Comparison of ENCODE assay signal across 20 mouse cellular contexts in the genomic region with DNA sequence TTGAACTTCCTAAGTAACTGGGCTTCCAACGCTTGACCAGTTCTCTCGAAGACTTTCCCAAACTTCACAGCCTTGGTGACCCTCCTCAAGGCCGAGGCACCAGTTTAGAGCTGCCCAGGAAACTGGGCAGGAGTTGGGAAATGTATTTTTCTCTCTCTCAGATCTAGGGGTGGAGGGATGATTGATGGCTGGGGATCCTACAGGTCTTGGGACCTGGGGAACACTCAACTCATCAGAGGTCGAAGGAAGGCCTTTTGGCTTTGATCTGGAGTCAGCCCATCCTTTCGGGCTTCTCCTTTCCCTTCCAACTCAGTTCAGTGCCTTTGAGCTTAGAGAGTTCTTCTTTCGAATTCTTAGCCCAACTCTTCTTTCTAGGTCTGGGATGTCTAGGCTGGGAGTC. TPM values are rescaled to one million over a fixed set of nuclear protein-coding genes. Genes with fewer than 3 reads are reported as not detected.
A peak's percentile ranks its signal among the peaks of the same experiment; 100 is the strongest.
DNase-seq lines count a peak whose midpoint lies in the region; ATAC-seq and TF ChIP-seq lines count a peak whose summit lies in the region.
"Had no signal": no experiment of that assay in that cellular context is flagged by ENCODE, and none has a peak within 500 bp of the region (broad histone marks: within the 10 kb centered on the region; RNA-seq: fewer than 3 reads in every experiment).

No protein-coding gene starts in this region.

- H3K36me3 ChIP-seq in intestine, embryonic 14.5 days (ENCODE audit: control insufficient read depth, insufficient read depth, low read length) = no peaks in the 10 kb centered on the region
- no peaks in the 10 kb centered on the region for H3K36me3 ChIP-seq in intestine, embryonic 16.5 days (ENCODE audit: control insufficient read depth, insufficient read depth, low read length)
- H3K36me3 ChIP-seq in midbrain, embryonic 11.5 days (ENCODE audit: control insufficient read depth, insufficient read depth, low read length) = no peaks in the 10 kb centered on the region
- no peaks in the 10 kb centered on the region for H3K36me3 ChIP-seq in midbrain, postnatal 0 days (ENCODE audit: insufficient read depth, low read length)
- H3K36me3 ChIP-seq in neural tube, embryonic 12.5 days = no peaks in the 10 kb centered on the region
- H3K36me3 ChIP-seq: embryonic facial prominence, embryonic 15.5 days; forebrain, embryonic 10.5 days; midbrain, embryonic 15.5 days had no signal

- no peak overlapping the region for H3K9ac ChIP-seq in intestine, embryonic 14.5 days (ENCODE audit: low read length)
- no peak overlapping the region for H3K9ac ChIP-seq in intestine, embryonic 16.5 days (ENCODE audit: low read depth, low read length)
- H3K9ac ChIP-seq in midbrain, embryonic 11.5 days (ENCODE audit: low read length) = no peak overlapping the region
- no peak overlapping the region for H3K9ac ChIP-seq in midbrain, postnatal 0 days (replicated peaks; ENCODE audit: low read length, poor library complexity, severe bottlenecking)
- H3K9ac ChIP-seq in neural tube, embryonic 12.5 days = no peak overlapping the region
- H3K9ac ChIP-seq: embryonic facial prominence, embryonic 15.5 days; liver, postnatal 0 days; midbrain, embryonic 15.5 days had no signal

- H3K4me1 ChIP-seq in intestine, embryonic 14.5 days (replicated peaks; ENCODE audit: control insufficient read depth, insufficient read depth, low read length) = peaks cover 14% of the 10 kb centered on the region; the same call in 1 of the 2 replicates
- H3K4me1 ChIP-seq in intestine, embryonic 16.5 days (ENCODE audit: control insufficient read depth, insufficient read depth, low read length) = peaks cover 5% of the 10 kb centered on the region
- no peaks in the 10 kb centered on the region for H3K4me1 ChIP-seq in midbrain, embryonic 11.5 days (ENCODE audit: control insufficient read depth, insufficient read depth, low read length)
- H3K4me1 ChIP-seq in midbrain, postnatal 0 days (ENCODE audit: insufficient read depth, low read length) = no peaks in the 10 kb centered on the region
- H3K4me1 ChIP-seq in neural tube, embryonic 12.5 days = peaks cover 29% of the 10 kb centered on the region
- H3K4me1 ChIP-seq: midbrain, embryonic 15.5 days had no signal

- WGBS in intestine, embryonic 14.5 days = 62% methylated on average over 6 of the region's 6 CpGs
- 62% methylated on average over 6 of the region's 6 CpGs for WGBS in intestine, embryonic 16.5 days
- 10% methylated on average over 6 of the region's 6 CpGs for WGBS in midbrain, embryonic 11.5 days
- 11% methylated on average over 6 of the region's 6 CpGs for WGBS in midbrain, postnatal 0 days
- 12% methylated on average over 6 of the region's 6 CpGs for WGBS in neural tube, embryonic 12.5 days

- H3K4me3 ChIP-seq in intestine, embryonic 14.5 days (ENCODE audit: low read depth, low read length) = peak overlapping the region; percentile 14; the same call in 1 of the 2 replicates
- no peak overlapping the region for H3K4me3 ChIP-seq in intestine, embryonic 16.5 days (ENCODE audit: low read length)
- H3K4me3 ChIP-seq in midbrain, embryonic 11.5 days (ENCODE audit: low read depth, low read length) = no peak overlapping the region
- no peak overlapping the region for H3K4me3 ChIP-seq in midbrain, postnatal 0 days (ENCODE audit: low read depth, low read length)
- peak overlapping the region; percentile 38; the same call in 1 of the 2 replicates for H3K4me3 ChIP-seq in neural tube, embryonic 12.5 days
- H3K4me3 ChIP-seq: embryonic facial prominence, embryonic 15.5 days; forebrain, embryonic 10.5 days; left cerebral cortex, adult 2 months; midbrain, embryonic 15.5 days had no signal

- DNase-seq in intestine, embryonic 14.5 days (ENCODE audit: low spot score) = no peak
- DNase-seq in midbrain, embryonic 11.5 days (ENCODE audit: low spot score, missing footprints) = peak; percentile 92
- DNase-seq in midbrain, postnatal 0 days (ENCODE audit: low spot score) = no peak
- DNase-seq in urinary bladder, postnatal 4 days (ENCODE audit: low spot score in 2 of 2) = no peak
- DNase-seq: adrenal gland, postnatal 25 days; cerebellum, adult 9-10 months; liver, postnatal 0 days; right cerebral cortex, postnatal 4 days; thymus, adult 18-20 months had no signal

- H3K27ac ChIP-seq in intestine, embryonic 14.5 days (ENCODE audit: low read depth) = no peak overlapping the region
- H3K27ac ChIP-seq in intestine, embryonic 16.5 days (ENCODE audit: low read length) = no peak overlapping the region
- H3K27ac ChIP-seq in midbrain, embryonic 11.5 days (ENCODE audit: low read depth, low read length) = no peak overlapping the region
- no peak overlapping the region for H3K27ac ChIP-seq in midbrain, postnatal 0 days (ENCODE audit: low read depth, low read length)
- H3K27ac ChIP-seq in neural tube, embryonic 12.5 days = no peak overlapping the region
- H3K27ac ChIP-seq: embryonic facial prominence, embryonic 15.5 days; forebrain, embryonic 10.5 days; left cerebral cortex, adult 2 months; midbrain, embryonic 15.5 days had no signal

- no peak for TF ChIP-seq CTCF in midbrain, postnatal 0 days (IDR thresholded peaks at IDR 0.05)

- ATAC-seq in intestine, embryonic 14.5 days (replicated peaks; ENCODE audit: low FRiP score, low TSS enrichment, low read depth) = no peak
- ATAC-seq in intestine, embryonic 16.5 days = no peak
- no peak for ATAC-seq in midbrain, embryonic 11.5 days (ENCODE audit: low FRiP score)
- no peak for ATAC-seq in midbrain, postnatal 0 days (ENCODE audit: low FRiP score)
- ATAC-seq in neural tube, embryonic 12.5 days (ENCODE audit: low FRiP score, low read depth) = no peak
- ATAC-seq in megakaryocyte-erythroid progenitor cell, adult 5-6 weeks (replicated peaks; ENCODE audit: low FRiP score, low TSS enrichment, poor library complexity, severe bottlenecking) = no peak
- ATAC-seq: liver, postnatal 0 days; midbrain, embryonic 15.5 days had no signal

- peaks cover 26% of the 10 kb centered on the region for H3K27me3 ChIP-seq in intestine, embryonic 14.5 days (replicated peaks; ENCODE audit: control insufficient read depth, insufficient read depth, low read length)
- H3K27me3 ChIP-seq in intestine, embryonic 16.5 days (replicated peaks; ENCODE audit: control insufficient read depth, insufficient read depth, low read length) = no peaks in the 10 kb centered on the region; the same call in 1 of the 2 replicates
- H3K27me3 ChIP-seq in midbrain, embryonic 11.5 days (ENCODE audit: control insufficient read depth, insufficient read depth, low read length) = peaks cover 97% of the 10 kb centered on the region
- H3K27me3 ChIP-seq in midbrain, postnatal 0 days (ENCODE audit: insufficient read depth, low read length) = peaks cover 88% of the 10 kb centered on the region
- peaks cover 9% of the 10 kb centered on the region for H3K27me3 ChIP-seq in neural tube, embryonic 12.5 days (replicated peaks)

- no peak overlapping the region for H3K4me2 ChIP-seq in intestine, embryonic 14.5 days (ENCODE audit: low read length)
- no peak overlapping the region for H3K4me2 ChIP-seq in intestine, embryonic 16.5 days (ENCODE audit: low read depth, low read length)
- H3K4me2 ChIP-seq in midbrain, embryonic 11.5 days = no peak overlapping the region
- no peak overlapping the region for H3K4me2 ChIP-seq in midbrain, postnatal 0 days (ENCODE audit: low read depth, low read length, poor library complexity, severe bottlenecking)
- H3K4me2 ChIP-seq in neural tube, embryonic 12.5 days (replicated peaks) = peak overlapping the region; percentile 69
- H3K4me2 ChIP-seq: embryonic facial prominence, embryonic 15.5 days; midbrain, embryonic 15.5 days had no signal

- no peaks in the 10 kb centered on the region for H3K9me3 ChIP-seq in intestine, embryonic 14.5 days (ENCODE audit: control insufficient read depth, low read length)
- no peaks in the 10 kb centered on the region for H3K9me3 ChIP-seq in intestine, embryonic 16.5 days (ENCODE audit: control insufficient read depth, low read length)
- H3K9me3 ChIP-seq in midbrain, embryonic 11.5 days (ENCODE audit: control insufficient read depth, low read length) = no peaks in the 10 kb centered on the region
- H3K9me3 ChIP-seq in midbrain, postnatal 0 days (ENCODE audit: low read length) = no peaks in the 10 kb centered on the region
- no peaks in the 10 kb centered on the region for H3K9me3 ChIP-seq in neural tube, embryonic 12.5 days
- H3K9me3 ChIP-seq: embryonic facial prominence, embryonic 15.5 days; forebrain, embryonic 10.5 days; midbrain, embryonic 15.5 days had no signal

RNA-seq across cellular contexts. Expression of a gene that starts 1.6 kb away (rescaled TPM):
- 0.36 and 0.42 TPM in 2 replicates for polyA plus RNA-seq in intestine, embryonic 14.5 days (2014; fragmentation: Nextera tagmentation; extraction: Ambion mirVana)
- polyA plus RNA-seq in intestine, embryonic 16.5 days (2015; fragmentation: Nextera tagmentation; extraction: Ambion mirVana) = not detected in 2 replicates
- not detected in 2 replicates for polyA plus RNA-seq in midbrain, embryonic 11.5 days (2014; fragmentation: Nextera tagmentation; extraction: Ambion mirVana)
- not detected in 2 replicates for total RNA-seq in midbrain, postnatal 0 days (2014; rRNA removed)
- not detected in 2 replicates for polyA plus RNA-seq in midbrain, postnatal 0 days (2015; fragmentation: Nextera tagmentation; extraction: Ambion mirVana)
- polyA plus RNA-seq in neural tube, embryonic 12.5 days (2016; fragmentation: Nextera tagmentation; extraction: Ambion mirVana) = 8.1 and 8.8 TPM in 2 replicates
- total RNA-seq in megakaryocyte-erythroid progenitor cell, adult 5-6 weeks (2014; fragmentation: Nextera tagmentation) = not detected in 2 replicates
- total RNA-seq in megakaryocyte-erythroid progenitor cell, adult 5-6 weeks (2017) = not detected in 2 replicates
- total RNA-seq: adrenal gland, postnatal 25 days; gastrocnemius, adult 8-10 months; left cerebral cortex, adult 2 months; megakaryocyte progenitor cell, adult 5-6 weeks had no signal
- polyA plus RNA-seq: C2C12; cortical plate, adult 2 months; embryonic facial prominence, embryonic 15.5 days; forebrain, embryonic 10.5 days; liver, postnatal 0 days; midbrain, embryonic 15.5 days had no signal

RNA-seq across cellular contexts. Expression of a gene that starts 16.8 kb away (rescaled TPM):
- polyA plus RNA-seq in intestine, embryonic 14.5 days (2014; fragmentation: Nextera tagmentation; extraction: Ambion mirVana) = 22.9 and 27.9 TPM in 2 replicates
- polyA plus RNA-seq in intestine, embryonic 16.5 days (2015; fragmentation: Nextera tagmentation; extraction: Ambion mirVana) = 9.6 and 11.6 TPM in 2 replicates
- not detected in 2 replicates for polyA plus RNA-seq in midbrain, embryonic 11.5 days (2014; fragmentation: Nextera tagmentation; extraction: Ambion mirVana)
- total RNA-seq in midbrain, postnatal 0 days (2014; rRNA removed) = 0.52 and 1.2 TPM in 2 replicates
- not detected in 2 replicates for polyA plus RNA-seq in midbrain, postnatal 0 days (2015; fragmentation: Nextera tagmentation; extraction: Ambion mirVana)
- 109 and 119 TPM in 2 replicates for polyA plus RNA-seq in neural tube, embryonic 12.5 days (2016; fragmentation: Nextera tagmentation; extraction: Ambion mirVana)
- total RNA-seq in megakaryocyte-erythroid progenitor cell, adult 5-6 weeks (2014; fragmentation: Nextera tagmentation) = 0.37 TPM in 1 of 2 replicates, not detected in the other
- total RNA-seq in megakaryocyte-erythroid progenitor cell, adult 5-6 weeks (2017) = 0.42 TPM in 1 of 2 replicates, not detected in the other
- total RNA-seq: left cerebral cortex, adult 2 months had no signal
- polyA plus RNA-seq: C2C12; cortical plate, adult 2 months; forebrain, embryonic 10.5 days had no signal

RNA-seq across cellular contexts. Expression of a gene that starts 44.0 kb away (rescaled TPM):
- polyA plus RNA-seq in intestine, embryonic 14.5 days (2014; fragmentation: Nextera tagmentation; extraction: Ambion mirVana) = 3.7 and 4.9 TPM in 2 replicates
- 1.4 and 1.5 TPM in 2 replicates for polyA plus RNA-seq in intestine, embryonic 16.5 days (2015; fragmentation: Nextera tagmentation; extraction: Ambion mirVana)
- not detected in 2 replicates for polyA plus RNA-seq in midbrain, embryonic 11.5 days (2014; fragmentation: Nextera tagmentation; extraction: Ambion mirVana)
- total RNA-seq in midbrain, postnatal 0 days (2014; rRNA removed) = 0.94 and 9.2 TPM in 2 replicates
- polyA plus RNA-seq in midbrain, postnatal 0 days (2015; fragmentation: Nextera tagmentation; extraction: Ambion mirVana) = not detected in 2 replicates
- 21.2 and 26.5 TPM in 2 replicates for polyA plus RNA-seq in neural tube, embryonic 12.5 days (2016; fragmentation: Nextera tagmentation; extraction: Ambion mirVana)
- 0.28 and 0.79 TPM in 2 replicates for total RNA-seq in megakaryocyte-erythroid progenitor cell, adult 5-6 weeks (2014; fragmentation: Nextera tagmentation)
- total RNA-seq in megakaryocyte-erythroid progenitor cell, adult 5-6 weeks (2017) = not detected in 2 replicates
- total RNA-seq: left cerebral cortex, adult 2 months had no signal
- polyA plus RNA-seq: C2C12; cortical plate, adult 2 months; forebrain, embryonic 10.5 days; midbrain, embryonic 15.5 days had no signal

RNA-seq across cellular contexts. Expression of a gene that starts 49.1 kb away (rescaled TPM):
- 3.5 and 3.8 TPM in 2 replicates for polyA plus RNA-seq in intestine, embryonic 14.5 days (2014; fragmentation: Nextera tagmentation; extraction: Ambion mirVana)
- 1.8 and 2.0 TPM in 2 replicates for polyA plus RNA-seq in intestine, embryonic 16.5 days (2015; fragmentation: Nextera tagmentation; extraction: Ambion mirVana)
- not detected in 2 replicates for polyA plus RNA-seq in midbrain, embryonic 11.5 days (2014; fragmentation: Nextera tagmentation; extraction: Ambion mirVana)
- total RNA-seq in midbrain, postnatal 0 days (2014; rRNA removed) = 0.09 and 0.66 TPM in 2 replicates
- polyA plus RNA-seq in midbrain, postnatal 0 days (2015; fragmentation: Nextera tagmentation; extraction: Ambion mirVana) = not detected in 2 replicates
- 10.2 and 15.1 TPM in 2 replicates for polyA plus RNA-seq in neural tube, embryonic 12.5 days (2016; fragmentation: Nextera tagmentation; extraction: Ambion mirVana)
- total RNA-seq in megakaryocyte-erythroid progenitor cell, adult 5-6 weeks (2014; fragmentation: Nextera tagmentation) = 0.12 and 0.66 TPM in 2 replicates
- 0.70 and 1.9 TPM in 2 replicates for total RNA-seq in megakaryocyte-erythroid progenitor cell, adult 5-6 weeks (2017)
- total RNA-seq: left cerebral cortex, adult 2 months had no signal
- polyA plus RNA-seq: cortical plate, adult 2 months; forebrain, embryonic 10.5 days; midbrain, embryonic 15.5 days had no signal

Comparison
In these comparisons a context has a peak if more than half of its experiments do, and no peak if none do; other contexts are left out.
1. H3K4me3 ChIP-seq: peak in intestine, embryonic 14.5 days (single experiment) and neural tube, embryonic 12.5 days (single experiment); none in intestine, embryonic 16.5 days (single experiment), midbrain, embryonic 11.5 days (single experiment) and midbrain, postnatal 0 days (single experiment).